In the genomic region with DNA sequence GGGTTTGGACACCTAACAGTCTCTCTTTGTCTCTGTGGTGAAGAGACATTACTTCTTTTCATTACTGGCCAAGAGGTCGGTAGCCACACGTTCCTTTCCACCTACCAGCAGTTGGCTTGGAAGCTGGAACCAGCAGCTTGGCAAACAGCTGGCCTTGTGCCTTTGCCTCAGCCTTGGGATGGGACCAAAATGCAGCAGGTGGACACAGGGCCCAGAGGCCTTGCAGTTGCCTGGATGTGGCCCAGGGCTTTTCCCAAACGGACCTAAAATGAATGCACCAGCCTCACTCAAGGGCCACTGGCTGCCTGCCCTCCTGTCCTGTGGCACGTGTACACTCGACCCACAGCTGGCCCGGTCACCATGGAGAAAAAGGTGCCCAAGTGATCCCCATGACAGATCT, we compare ENCODE assay signal across 31 mouse cellular contexts. TPM values are rescaled to one million over a fixed set of nuclear protein-coding genes. Genes with fewer than 3 reads are reported as not detected.
DNase-seq lines count a peak whose midpoint lies in the region; TF ChIP-seq lines count a peak whose summit lies in the region.
"Had no signal": no experiment of that assay in that cellular context is flagged by ENCODE, and none has a peak within 500 bp of the region (broad histone marks: within the 10 kb centered on the region; RNA-seq: fewer than 3 reads in every experiment).

No protein-coding gene starts in this region.

- H3K9ac ChIP-seq in liver, adult 2 months (ENCODE audit: low read depth, low read length): no peak overlapping the region
- H3K9ac ChIP-seq: embryonic facial prominence, embryonic 13.5 days; forebrain, embryonic 12.5 days; forebrain, embryonic 15.5 days; heart, embryonic 13.5 days; hindbrain, embryonic 14.5 days had no signal

- H3K27me3 ChIP-seq in liver, adult 2 months (ENCODE audit: control insufficient read depth, insufficient read depth, low read length): no peaks in the 10 kb centered on the region
- H3K27me3 ChIP-seq: embryonic facial prominence, embryonic 13.5 days; forebrain, embryonic 12.5 days; forebrain, embryonic 15.5 days; Patski had no signal

- no peaks in the 10 kb centered on the region for H3K36me3 ChIP-seq in liver, adult 2 months (ENCODE audit: control insufficient read depth, insufficient read depth, low read length)
- H3K36me3 ChIP-seq: embryonic facial prominence, embryonic 10.5 days; forebrain, embryonic 12.5 days; forebrain, embryonic 15.5 days; G1E; heart, embryonic 10.5 days had no signal

- peak; percentile 73 for DNase-seq in adrenal gland, postnatal 10 days
- DNase-seq in adrenal gland, postnatal 4 days (ENCODE audit: low spot score in 2 of 2): no peak
- DNase-seq in gastrocnemius, postnatal 14 days: peak; percentile 37
- no peak for DNase-seq in gastrocnemius, adult 18-20 months (ENCODE audit: low spot score)
- peak; percentile 90 for DNase-seq in liver, adult 2 months (ENCODE audit: extremely low read depth, low read depth, low spot score)
- no peak for DNase-seq in liver
- peak; percentile 58 to 67 for DNase-seq in adrenal gland, postnatal 36 days
- no peak for DNase-seq in ovary, postnatal 10 days (ENCODE audit: low spot score)
- DNase-seq: B cell, adult 2 months; cerebellum, adult 11-12 months; cerebellum, adult 8-10 months; cerebellum, postnatal 36 days; embryo, embryonic 11 days; gastrocnemius, postnatal 25 days; heart, postnatal 14 days; heart, postnatal 4 days; kidney, adult 11 months had no signal

- intact Hi-C loops in gastrocnemius, postnatal 14 days (cut with DNase I; ENCODE audit: low total_unique reads): no loop called here

- peaks cover 4% of the 10 kb centered on the region for H3K4me1 ChIP-seq in liver, adult 2 months (ENCODE audit: control insufficient read depth, insufficient read depth, low read length)
- H3K4me1 ChIP-seq: forebrain, embryonic 12.5 days; forebrain, embryonic 15.5 days; heart, embryonic 13.5 days had no signal

- no peak for TF ChIP-seq POLR2A in liver, adult 2 months (IDR thresholded peaks at IDR 0.05; ENCODE audit: extremely low read depth, insufficient read depth, low read length)

- no peak overlapping the region for H3K4me3 ChIP-seq in liver, adult 2 months (ENCODE audit: insufficient read depth, low read depth, low read length)
- H3K4me3 ChIP-seq: embryonic facial prominence, embryonic 10.5 days; embryonic facial prominence, embryonic 13.5 days; erythroblast, embryonic 14.5 days; forebrain, embryonic 12.5 days; forebrain, embryonic 15.5 days; heart, adult 2 months; heart, embryonic 10.5 days; heart, embryonic 13.5 days had no signal

- WGBS in liver, adult 2 months: 14% methylated on average over 6 of the region's 6 CpGs

- no peaks in the 10 kb centered on the region for H3K79me2 ChIP-seq in liver, adult 2 months (ENCODE audit: control insufficient read depth, insufficient read depth, low read length)

- no peak for TF ChIP-seq CTCF in liver, adult 2 months (IDR thresholded peaks at IDR 0.05; ENCODE audit: low read depth, low read length)

- no peak overlapping the region for H3K27ac ChIP-seq in liver, adult 2 months (replicated peaks; ENCODE audit: insufficient read depth, low read depth, low read length)
- H3K27ac ChIP-seq: embryonic facial prominence, embryonic 10.5 days; embryonic facial prominence, embryonic 13.5 days; forebrain, embryonic 12.5 days; forebrain, embryonic 15.5 days; heart, adult 2 months; heart, embryonic 10.5 days; heart, embryonic 13.5 days; hindbrain, embryonic 14.5 days; hindbrain, postnatal 0 days had no signal

RNA-seq across cellular contexts. Expression of gene C1qtnf1, which starts 23.2 kb away (rescaled TPM):
- total RNA-seq in adrenal gland, postnatal 10 days (2021): 10 to 100 TPM; 27.7 to 28.7 TPM
- total RNA-seq in adrenal gland, postnatal 4 days (2021): 10 to 100 TPM; 25.0 to 33.4 TPM
- total RNA-seq in gastrocnemius, postnatal 14 days (2021): 10 to 100 TPM; 26.4 to 30.2 TPM
- total RNA-seq in gastrocnemius, adult 18-20 months (2021): 1 to 10 TPM; 6.6 to 6.9 TPM
- total RNA-seq in liver, adult 2 months (2014; rRNA removed): 6.6 and 9.9 TPM in 2 replicates
- 8.1 and 9.2 TPM in 2 replicates for polyA plus RNA-seq in liver, adult 2 months (2012; rRNA removed)
- total RNA-seq in adrenal gland, postnatal 36 days (2021): 10 to 100 TPM; 21.6 to 22.7 TPM
- total RNA-seq: granulocyte monocyte progenitor cell, adult 5-6 weeks had no signal
- polyA plus RNA-seq: erythroblast, embryonic 14.5 days; G1E; inflammation-experienced regulatory T-cells, adult 6 months had no signal

RNA-seq across cellular contexts. Expression of gene Engase, which starts 25.4 kb away (rescaled TPM):
- 10 to 100 TPM; 12.7 to 16.3 TPM for total RNA-seq in adrenal gland, postnatal 10 days (2021)
- 10 to 100 TPM; 19.6 to 22.3 TPM for total RNA-seq in adrenal gland, postnatal 4 days (2021)
- 10 to 100 TPM; 13.1 to 13.5 TPM for total RNA-seq in gastrocnemius, postnatal 14 days (2021)
- 1 to 10 TPM; 3.5 to 4.1 TPM for total RNA-seq in gastrocnemius, adult 18-20 months (2021)
- total RNA-seq in liver, adult 2 months (2014; rRNA removed): 3.0 and 3.6 TPM in 2 replicates
- polyA plus RNA-seq in liver, adult 2 months (2012; rRNA removed): 8.1 and 8.3 TPM in 2 replicates
- total RNA-seq in adrenal gland, postnatal 36 days (2021): 10 to 100 TPM; 10.3 to 20.7 TPM

RNA-seq across cellular contexts. Expression of gene Cant1, which starts 32.3 kb away (rescaled TPM):
- 10 to 100 TPM; 29.7 to 29.8 TPM for total RNA-seq in adrenal gland, postnatal 10 days (2021)
- 10 to 100 TPM; 33.7 to 36.5 TPM for total RNA-seq in adrenal gland, postnatal 4 days (2021)
- 10 to 100 TPM; 11.0 to 11.7 TPM for total RNA-seq in gastrocnemius, postnatal 14 days (2021)
- total RNA-seq in gastrocnemius, adult 18-20 months (2021): 10 to 100 TPM; 10.7 to 11.9 TPM
- 11.4 and 16.4 TPM in 2 replicates for total RNA-seq in liver, adult 2 months (2014; rRNA removed)
- 23.0 and 25.7 TPM in 2 replicates for polyA plus RNA-seq in liver, adult 2 months (2012; rRNA removed)
- total RNA-seq in adrenal gland, postnatal 36 days (2021): 10 to 100 TPM; 34.9 to 38.0 TPM

RNA-seq across cellular contexts. Expression of gene Lgals3bp, which starts 49.3 kb away (rescaled TPM):
- total RNA-seq in adrenal gland, postnatal 10 days (2021): 10 to 100 TPM; 55.4 to 58.3 TPM
- total RNA-seq in adrenal gland, postnatal 4 days (2021): 10 to 100 TPM; 60.6 to 61.6 TPM
- 10 to 100 TPM; 11.0 to 11.9 TPM for total RNA-seq in gastrocnemius, postnatal 14 days (2021)
- total RNA-seq in gastrocnemius, adult 18-20 months (2021): 10 to 100 TPM; 15.8 to 17.1 TPM
- 20.2 and 23.9 TPM in 2 replicates for total RNA-seq in liver, adult 2 months (2014; rRNA removed)
- 136 and 216 TPM in 2 replicates for polyA plus RNA-seq in liver, adult 2 months (2012; rRNA removed)
- total RNA-seq in adrenal gland, postnatal 36 days (2021): 100 to 1,000 TPM; 122 to 138 TPM

Comparison
In these comparisons a context has a peak if more than half of its experiments do, and no peak if none do; other contexts are left out.
1. DNase-seq: peak in adrenal gland, postnatal 10 days (single experiment), gastrocnemius, postnatal 14 days (single experiment), liver, adult 2 months (single experiment) and adrenal gland, postnatal 36 days (2 of 2); none in adrenal gland, postnatal 4 days (0 of 2), gastrocnemius, adult 18-20 months (single experiment), liver (single experiment) and ovary, postnatal 10 days (single experiment).